Mouse (Mus musculus) layer of hippocampus, adult 9-10 months (tissue): ENCODE measurements around the gene Camkv.

Source experiments
- DNase-seq: peaks from one replicate; pipeline ENCODE4 v3.0.0; 2022; ENCODE audit warnings: low spot score

Gene Camkv

GRCm38 (mm10) chr9:107923956-107924355 is 11.5 kb upstream of the Camkv start:
- no peak for DNase-seq

DNA sequence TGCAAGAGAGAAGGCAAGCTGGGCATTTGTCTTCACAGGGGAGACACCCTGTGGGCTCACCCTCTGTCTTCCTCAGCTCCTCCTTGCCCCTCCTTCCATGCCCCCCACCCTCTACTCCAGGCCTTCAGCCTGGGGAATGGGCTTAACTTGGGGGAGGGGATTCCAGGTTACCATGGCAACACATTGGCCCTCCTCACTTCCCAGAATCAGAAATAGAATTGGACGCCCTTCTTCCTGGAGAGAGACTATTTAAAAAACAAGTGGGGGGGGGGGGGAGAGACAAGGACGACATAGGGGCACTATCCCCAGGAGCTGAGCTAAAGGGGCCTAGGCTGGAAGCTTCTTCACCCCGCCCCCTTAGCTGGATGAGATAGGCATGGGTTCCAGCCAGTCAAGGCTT is 10.2 kb upstream of the Camkv start:
- DNase-seq: no peak

GRCm38 (mm10) chr9:107926920-107927420 is 8.5 kb upstream of the Camkv start:
- DNase-seq: no peak

GRCm38 (mm10) chr9:107927749-107928148 is 7.7 kb upstream of the Camkv start:
- no peak for DNase-seq

GRCm38 (mm10) chr9:107928169-107928568 is 7.3 kb upstream of the Camkv start, which contains the start of gene Actl11:
Gene Actl11, plus strand, starts transcription at chr9:107928469.
- no peak for DNase-seq

DNA sequence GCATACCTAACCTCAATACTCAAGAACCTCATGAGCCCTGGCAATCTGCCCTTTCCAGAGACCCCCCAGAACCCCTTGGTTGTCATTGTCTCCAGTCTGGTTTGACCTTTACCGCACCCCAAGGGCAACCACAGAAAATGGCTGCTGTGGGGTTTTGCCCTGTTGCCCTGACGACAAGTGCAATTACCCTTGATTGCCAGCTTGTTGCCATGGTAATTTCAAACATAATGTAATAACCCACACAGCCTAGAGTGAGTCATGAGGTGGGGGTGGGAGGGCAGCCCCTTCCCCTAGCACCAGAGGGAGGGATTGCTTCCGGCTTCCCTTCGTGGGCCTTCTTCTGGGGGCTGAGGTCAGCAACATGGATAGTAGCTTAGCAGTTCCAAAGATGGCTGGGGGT is 3.3 kb upstream of the Camkv start:
- no peak for DNase-seq

DNA sequence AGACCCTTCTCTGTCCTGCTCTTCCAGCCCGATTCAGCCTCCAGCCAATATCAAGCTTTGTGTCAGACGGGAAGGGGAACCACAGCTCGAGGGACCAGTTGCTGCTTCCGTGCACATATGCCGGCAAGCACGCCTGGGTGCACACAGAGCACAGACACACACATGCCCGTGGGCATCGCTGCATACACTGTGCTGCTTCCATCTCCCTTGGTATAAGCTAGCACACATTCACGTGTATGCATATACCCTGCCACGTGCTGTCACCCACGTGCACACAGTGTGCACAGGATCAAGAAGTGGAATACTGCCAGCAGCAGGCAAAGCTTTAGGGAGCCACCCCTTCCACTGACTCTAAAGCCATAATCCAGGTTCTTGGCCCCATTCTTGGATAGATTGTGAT is 1.3 kb upstream of the Camkv start:
- no peak for DNase-seq

GRCm38 (mm10) chr9:107935790-107936214 is 328 bp downstream of the Camkv start:
- DNase-seq: no peak

- DNase-seq: no peak
Measured at GRCm38 (mm10) chr9:107936215-107936822, 845 bp downstream of the Camkv start.

DNA sequence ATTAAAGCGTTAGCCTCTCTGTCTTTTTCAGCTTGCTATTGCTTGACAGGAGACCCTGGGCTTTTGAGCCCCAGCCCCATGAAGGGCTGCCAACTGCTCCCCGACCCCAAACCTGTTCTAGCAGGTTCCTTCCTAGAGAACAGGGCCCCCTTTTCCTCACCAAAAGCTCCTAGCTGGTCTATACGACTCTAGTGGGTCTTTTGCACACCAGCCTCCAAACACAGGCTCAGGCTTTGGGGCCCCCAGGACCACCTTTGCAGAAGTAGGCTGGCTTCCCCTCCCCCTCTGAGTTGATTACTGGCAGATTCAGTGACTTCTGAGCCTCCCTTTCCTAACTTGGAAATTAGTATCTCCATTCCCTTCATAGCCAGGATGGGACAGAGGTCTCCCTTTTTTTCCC is 1.4 kb downstream of the Camkv start:
- no peak for DNase-seq

GRCm38 (mm10) chr9:107947241-107948194 is 12.0 kb downstream of the Camkv start:
- no peak for DNase-seq

DNA sequence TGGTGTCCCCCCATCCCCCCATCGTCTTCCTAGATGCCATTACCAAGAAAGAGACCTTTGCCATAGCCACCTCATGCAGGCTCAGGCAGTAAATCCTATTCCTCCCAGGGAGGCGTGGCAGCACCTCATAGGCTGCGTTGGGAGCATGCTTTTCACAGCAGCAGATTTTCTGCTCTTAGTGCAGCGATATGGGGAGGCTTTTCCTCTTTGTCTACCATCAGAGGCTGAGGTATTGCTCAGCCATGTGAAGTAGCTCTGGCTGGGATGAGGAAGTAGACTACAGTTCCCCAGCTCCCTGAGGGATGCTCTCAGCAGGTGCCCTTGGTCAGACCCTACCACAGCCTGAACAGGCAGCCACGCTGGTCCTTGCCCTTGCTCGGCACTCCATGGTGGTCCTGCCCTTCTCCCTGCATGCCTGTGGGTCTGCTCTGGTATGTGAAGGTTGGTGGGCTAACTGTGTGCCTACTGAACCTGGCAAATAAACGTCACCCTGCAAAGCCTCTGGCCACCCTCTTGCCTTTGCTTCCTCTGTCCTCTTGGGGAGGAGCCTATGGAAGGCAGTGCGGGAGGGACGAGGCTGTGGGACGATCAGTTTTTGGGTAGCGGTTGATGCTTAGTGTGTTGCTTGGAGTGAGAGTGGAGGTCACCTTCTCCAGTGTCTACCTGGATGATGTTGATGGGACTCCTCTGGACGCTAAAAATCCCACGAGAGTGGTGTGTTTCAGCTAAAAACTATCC is 13.9 kb downstream of the Camkv start:
- no peak for DNase-seq

- DNase-seq: no peak
Measured at GRCm38 (mm10) chr9:107949922-107950235, 14.4 kb downstream of the Camkv start, which contains the start of gene Traip. Gene Traip, plus strand, starts transcription at chr9:107950136.

DNA sequence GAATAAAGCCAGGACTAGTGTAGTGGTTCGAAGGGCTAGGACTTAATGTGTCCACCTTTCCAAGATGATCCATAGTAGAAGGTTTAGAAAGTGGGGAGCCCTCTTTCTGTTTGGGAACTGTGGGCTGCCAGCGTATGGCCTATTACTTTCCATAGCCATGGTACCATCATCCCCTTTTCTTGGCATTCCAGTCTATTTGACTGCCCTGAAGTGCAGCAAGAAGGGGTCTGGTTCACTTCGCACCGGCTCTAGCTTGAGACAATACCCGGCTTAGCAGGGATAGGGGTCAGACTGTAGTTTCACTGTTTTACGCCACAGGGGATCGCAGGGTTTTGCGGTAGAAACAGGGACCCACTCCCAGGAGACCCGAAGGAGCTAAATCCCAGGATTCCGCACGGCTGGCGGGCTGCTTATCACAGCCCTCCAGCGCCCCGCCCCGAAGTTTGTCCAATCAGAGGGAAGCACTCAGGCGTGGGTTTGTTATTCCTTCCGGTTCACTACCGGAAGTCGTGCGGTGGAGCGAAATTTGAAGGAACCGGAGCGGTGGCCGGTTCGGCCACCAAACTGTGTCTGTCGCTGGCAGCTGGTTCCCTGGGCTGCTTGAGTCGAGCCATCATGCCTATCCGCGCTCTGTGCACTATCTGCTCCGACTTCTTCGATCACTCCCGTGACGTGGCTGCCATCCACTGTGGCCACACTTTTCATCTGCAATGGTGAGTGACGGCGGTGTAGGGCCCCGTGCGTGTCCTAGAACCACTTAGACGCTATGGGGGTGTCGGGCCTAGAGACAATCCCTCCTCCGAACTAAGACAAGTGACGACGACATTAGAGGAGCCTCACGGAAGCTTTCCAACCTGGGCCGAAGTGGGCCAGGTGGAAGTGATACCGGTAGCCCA is 15.2 kb downstream of the Camkv start:
- peak; percentile 77 for DNase-seq

GRCm38 (mm10) chr9:107955613-107956289 is 20.3 kb downstream of the Camkv start:
- DNase-seq: no peak

DNA sequence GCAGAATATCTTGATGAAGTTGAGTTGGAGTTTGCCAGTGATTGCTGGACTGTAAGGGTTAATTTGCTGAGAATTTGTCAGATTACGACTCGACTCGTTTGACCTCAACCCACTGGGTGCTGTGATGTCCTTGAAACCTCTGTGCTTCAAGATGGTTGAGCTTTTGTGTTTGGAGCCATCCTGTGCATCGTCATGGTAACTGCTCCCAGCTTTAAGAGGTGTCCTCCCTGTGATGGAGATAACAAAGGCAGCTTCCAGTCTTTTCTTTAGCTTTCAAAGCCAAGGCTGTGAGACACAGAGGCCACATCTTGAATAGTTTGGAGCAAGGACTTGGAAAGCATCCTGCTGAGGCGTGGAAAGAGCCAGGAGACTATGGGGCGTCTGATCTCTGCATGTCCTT is 21.7 kb downstream of the Camkv start:
- no peak for DNase-seq

GRCm38 (mm10) chr9:107959896-107960295 is 24.4 kb downstream of the Camkv start:
- DNase-seq: no peak

DNA sequence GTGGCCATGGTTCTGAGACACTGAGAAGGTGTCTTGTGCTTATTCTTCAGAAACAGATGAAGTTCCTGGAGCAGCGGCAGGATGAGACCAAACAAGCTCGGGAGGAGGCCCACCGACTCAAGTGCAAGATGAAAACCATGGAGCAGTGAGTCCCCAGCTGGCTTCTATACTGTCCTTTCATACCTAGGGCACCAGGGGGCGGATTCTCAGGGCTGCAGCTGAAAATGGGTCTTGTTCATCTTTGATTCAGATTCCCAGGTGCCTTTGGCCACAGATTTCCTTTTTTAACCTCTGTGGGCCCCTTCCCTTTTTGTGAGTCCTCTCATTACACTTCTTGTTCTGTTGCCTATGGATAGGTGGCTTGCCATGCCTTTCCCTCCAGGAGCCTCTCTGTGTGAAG is 25.5 kb downstream of the Camkv start:
- DNase-seq: no peak

- DNase-seq: no peak
Measured at GRCm38 (mm10) chr9:107961351-107961762, 25.9 kb downstream of the Camkv start.

DNA sequence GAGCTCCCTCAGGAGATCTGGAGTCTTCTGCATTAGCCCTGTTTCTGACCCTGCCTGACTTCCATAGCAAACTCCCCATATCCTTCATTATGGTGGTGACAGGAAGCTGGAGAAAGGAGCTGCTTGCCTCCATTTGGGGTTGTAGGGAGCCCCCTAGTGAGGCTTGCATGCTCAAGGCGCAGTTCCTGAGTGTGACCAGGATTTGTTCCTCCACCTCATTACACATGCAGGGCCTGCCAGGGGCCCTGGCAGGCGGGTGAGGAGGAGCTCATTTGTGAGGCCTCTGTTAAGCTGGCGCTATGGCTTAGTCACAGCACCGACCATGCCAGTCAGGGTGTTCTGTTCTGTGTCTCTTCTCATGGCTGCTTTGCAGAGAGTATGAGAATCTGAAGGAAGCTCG is 26.4 kb downstream of the Camkv start:
- DNase-seq: peak; percentile 58

DNA sequence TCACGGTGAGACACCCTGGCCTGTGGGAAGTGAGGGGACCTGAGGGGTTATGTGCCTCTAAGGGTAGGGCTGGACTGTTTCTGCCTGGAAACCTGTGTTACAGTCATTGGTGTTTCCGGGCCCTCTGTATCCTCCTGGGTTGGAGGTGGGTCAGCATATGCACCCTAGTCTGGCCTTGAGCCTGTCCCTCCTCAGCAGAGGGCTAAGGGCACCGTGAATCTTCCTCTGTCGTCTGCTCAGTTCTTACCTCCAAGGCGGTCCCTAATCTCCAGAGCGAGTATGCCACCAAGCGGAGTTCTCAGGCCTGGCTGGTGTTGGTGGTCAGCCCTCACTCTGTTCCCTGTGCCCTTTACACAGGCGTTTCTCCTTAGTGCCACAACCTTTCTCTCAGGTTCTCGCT is 27.4 kb downstream of the Camkv start:
- DNase-seq: no peak
